Mouse (Mus musculus) thymus, postnatal 36 days (tissue): ENCODE data around the gene Kif3a.
"Not testable (repeated sequence)": the region's sequence is repeated elsewhere in the genome, so short reads cannot be mapped to it uniquely, and the experiment has no call there.

Experiments used
- DNase-seq, 2 experiments: peaks; one replicate each; pipeline ENCODE4 v3.0.0; 2022; ENCODE audit warnings: mixed read lengths in 2 of 2

The Kif3a gene

GRCm38 (mm10) chr11:53546271-53546670 lies 20.9 kb upstream of the Kif3a start:
- DNase-seq = no peak

GRCm38 (mm10) chr11:53547566-53547965 lies 19.6 kb upstream of the Kif3a start:
- DNase-seq = no peak

DNA sequence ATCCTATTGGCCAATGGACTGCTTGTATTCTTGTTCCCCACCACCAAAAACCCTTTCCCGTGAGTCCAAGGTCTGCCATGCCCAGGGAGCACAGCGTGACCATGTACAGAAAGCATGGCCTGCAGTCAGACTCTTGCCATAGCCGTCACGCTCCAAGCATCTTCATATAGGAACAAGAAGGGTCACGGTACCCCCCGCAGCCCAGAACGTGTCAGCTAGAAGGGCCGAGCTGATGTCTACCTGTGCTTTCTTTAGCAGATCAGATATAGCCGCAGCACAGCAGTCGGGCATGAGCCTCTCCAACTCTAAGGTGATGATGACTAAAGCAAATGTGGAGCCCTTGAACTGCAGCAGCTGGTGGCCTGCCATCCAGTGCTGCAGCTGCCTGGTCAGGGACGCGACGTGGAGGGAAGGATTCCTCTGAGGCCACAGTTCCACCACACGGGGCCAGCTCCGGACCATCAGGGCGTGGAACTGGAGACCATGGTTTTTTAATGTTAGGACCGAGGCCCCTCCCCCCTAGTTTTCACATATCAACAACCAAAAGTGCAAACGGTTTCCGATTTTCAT lies 19.1 kb upstream of the Kif3a start:
- DNase-seq = no peak

- DNase-seq = no peak
Observed at GRCm38 (mm10) chr11:53550714-53551113, 16.5 kb upstream of the Kif3a start.

GRCm38 (mm10) chr11:53551754-53552153 lies 15.4 kb upstream of the Kif3a start:
- DNase-seq = peak in 1 of 2 experiments; percentile 8

DNA sequence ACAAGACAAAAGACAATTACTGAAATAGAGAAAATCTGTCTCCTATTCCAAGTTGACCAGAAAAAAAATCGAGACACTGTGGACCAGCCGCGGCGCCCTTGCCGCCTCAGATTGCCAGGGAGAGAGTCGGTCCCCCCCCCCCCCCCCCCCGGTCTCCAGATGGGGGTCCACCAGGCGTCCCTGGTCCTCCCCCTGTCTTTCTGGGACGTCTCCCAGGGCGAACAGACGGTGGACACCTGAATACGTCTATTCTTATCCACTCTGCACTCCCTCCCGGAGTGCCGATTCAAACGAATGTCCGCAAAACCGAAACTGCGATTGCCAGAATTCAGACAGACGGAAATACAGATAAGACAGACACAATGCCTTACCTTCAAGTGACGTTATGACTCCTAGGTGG lies 10.7 kb upstream of the Kif3a start:
- not testable (repeated sequence) for DNase-seq

DNA sequence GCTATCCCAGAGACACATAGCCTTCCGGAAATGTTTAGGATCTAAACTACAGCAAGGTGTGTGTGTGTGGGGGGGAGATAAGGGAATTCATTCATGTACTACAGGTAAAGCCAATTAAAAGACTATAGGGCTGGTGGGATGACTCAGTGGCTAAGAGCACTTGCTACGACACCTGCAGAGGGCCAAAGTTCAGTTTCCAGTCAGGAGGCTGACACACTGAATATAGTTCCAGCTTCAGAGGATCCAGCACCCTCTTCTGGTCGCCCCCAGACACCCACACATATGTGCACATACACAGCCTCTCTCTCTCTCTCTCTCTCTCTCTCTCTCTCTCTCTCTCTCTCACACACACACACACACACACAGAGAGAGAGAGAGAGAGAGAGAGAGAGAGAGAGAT lies 9.2 kb upstream of the Kif3a start:
- not testable (repeated sequence) for DNase-seq

DNA sequence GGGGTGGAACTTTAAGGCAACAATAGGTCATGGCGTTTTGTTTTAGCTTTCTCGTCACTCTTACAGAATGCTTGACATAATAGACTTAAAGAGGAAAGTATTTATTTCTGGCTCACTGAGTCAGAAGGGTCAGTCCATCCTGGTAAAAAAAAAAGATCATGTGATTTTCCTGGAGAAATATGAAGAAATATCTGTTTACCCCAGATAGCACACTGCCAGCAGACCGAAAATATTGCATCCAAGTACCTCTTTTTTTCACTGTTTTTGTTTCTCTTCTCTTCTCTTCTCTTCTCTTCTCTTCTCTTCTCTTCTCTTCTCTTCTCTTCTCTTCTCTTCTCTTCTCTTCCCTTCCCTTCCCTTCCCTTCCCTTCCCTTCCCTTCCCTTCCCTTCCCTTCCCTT lies 7.2 kb upstream of the Kif3a start:
- not testable (repeated sequence) for DNase-seq

GRCm38 (mm10) chr11:53561986-53562385 lies 5.2 kb upstream of the Kif3a start:
- no peak for DNase-seq

GRCm38 (mm10) chr11:53566646-53567045 lies 533 bp upstream of the Kif3a start:
- DNase-seq = no peak

- DNase-seq = no peak
Observed at GRCm38 (mm10) chr11:53580562-53580961, 13.4 kb downstream of the Kif3a start.

- DNase-seq = no peak
Observed at GRCm38 (mm10) chr11:53583151-53583550, 16.0 kb downstream of the Kif3a start.

DNA sequence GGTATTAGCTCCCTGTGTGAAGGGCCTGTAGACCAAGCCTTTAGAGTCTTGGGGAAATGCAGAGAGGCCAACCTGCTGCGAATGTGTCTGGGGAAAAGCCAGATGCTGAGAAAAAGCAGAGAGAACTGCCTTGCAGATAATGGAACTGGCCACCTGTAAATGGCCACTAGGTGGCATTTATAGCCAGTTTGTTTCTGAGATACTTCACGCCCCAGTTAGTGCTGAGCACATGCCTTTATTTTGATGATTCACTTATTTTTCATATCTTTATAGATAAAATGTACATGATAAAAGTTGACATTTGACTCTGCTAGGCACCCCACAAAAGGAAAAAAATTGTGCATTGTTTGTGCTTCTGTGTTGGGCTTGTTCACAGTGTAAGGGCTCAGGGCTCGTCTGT lies 17.7 kb downstream of the Kif3a start:
- no peak for DNase-seq

GRCm38 (mm10) chr11:53585510-53585909 lies 18.3 kb downstream of the Kif3a start:
- no peak for DNase-seq

GRCm38 (mm10) chr11:53588279-53588678 lies 21.1 kb downstream of the Kif3a start:
- no peak for DNase-seq

DNA sequence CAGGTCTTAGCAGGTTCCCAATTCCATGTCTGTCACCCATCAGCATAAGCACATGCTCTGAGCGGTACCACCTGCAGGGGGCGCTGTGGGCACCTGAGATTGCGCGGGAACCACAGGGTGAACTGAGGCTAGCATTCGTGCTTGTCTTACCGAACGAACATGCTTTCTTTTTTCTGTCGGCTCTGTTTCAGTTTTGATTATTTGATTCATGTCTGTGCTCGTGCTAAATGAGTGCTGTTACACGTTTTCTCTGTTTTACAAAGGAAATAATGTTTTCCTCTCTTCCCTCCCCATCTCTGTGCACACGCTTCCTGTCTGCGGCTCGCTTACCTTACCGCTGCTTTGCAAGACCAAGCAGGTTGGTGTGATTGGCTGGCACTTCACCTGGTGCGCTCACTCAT lies 23.2 kb downstream of the Kif3a start:
- DNase-seq = peak; percentile 59 to 68

DNA sequence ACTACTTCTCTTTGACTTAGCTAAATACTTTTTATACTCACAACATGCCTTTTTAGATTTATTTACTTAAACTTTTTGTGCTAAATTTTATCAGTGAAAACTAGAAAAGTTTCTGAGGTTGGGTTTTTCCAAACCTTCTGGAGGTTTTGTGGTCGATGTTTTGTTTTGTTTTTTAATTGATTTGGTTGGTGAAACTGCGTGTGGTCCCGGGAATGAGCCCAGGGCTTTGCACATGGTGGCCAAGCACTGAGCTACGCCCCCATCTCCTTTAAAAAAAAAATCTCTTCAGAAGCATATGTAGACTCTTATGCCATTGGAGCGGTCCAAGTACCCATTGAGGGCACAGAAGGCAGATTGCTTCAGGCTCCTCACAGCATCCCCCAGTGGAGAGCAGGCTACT lies 23.9 kb downstream of the Kif3a start:
- DNase-seq = no peak

- DNase-seq = no peak
Observed at GRCm38 (mm10) chr11:53604983-53605382, 37.8 kb downstream of the Kif3a start.

DNA sequence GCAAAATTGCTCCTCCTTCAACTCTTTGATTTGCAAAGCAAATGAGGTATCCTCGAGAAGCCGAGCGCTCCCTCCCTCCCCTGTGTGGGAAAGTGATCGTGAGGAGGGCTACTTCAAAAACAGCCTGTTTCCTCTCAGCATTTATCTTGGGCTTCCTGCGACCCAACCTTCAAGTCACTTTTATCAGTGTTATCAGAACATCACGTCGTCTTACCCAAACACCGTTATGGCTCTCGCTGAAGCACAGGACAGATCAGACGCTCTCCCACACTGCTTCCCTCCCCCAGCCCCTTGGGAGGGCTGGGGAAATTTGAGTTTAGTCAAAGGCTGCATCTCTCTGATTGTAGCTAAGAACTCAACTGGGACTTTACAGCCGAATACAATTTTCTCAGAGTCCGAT lies 38.4 kb downstream of the Kif3a start:
- no peak for DNase-seq

DNA sequence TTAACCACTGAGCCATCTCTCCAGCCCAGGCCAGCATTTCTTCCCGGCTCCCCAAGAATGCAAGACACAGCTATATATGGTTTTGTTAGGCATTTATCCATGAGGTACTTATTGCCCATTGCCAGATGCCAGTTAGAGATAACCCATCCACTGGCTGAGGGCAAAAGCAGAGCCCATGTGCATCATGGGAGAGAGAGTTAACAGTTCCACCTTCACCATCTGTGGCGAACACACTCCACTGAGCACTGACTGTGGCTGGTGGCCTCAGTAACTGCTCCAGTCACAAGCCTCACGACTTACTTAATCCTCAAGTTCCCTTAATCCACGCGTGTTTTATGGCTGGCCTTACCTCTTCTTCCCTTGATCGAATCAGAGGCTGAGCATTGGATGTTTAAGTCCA lies 42.1 kb downstream of the Kif3a start:
- DNase-seq = no peak

GRCm38 (mm10) chr11:53609672-53610071 lies 42.5 kb downstream of the Kif3a start:
- DNase-seq = no peak

GRCm38 (mm10) chr11:53615172-53615571 lies 48.0 kb downstream of the Kif3a start:
- DNase-seq = no peak

- no peak for DNase-seq
Observed at GRCm38 (mm10) chr11:53615575-53615974, 48.4 kb downstream of the Kif3a start.

GRCm38 (mm10) chr11:53616748-53617558 lies 49.8 kb downstream of the Kif3a start:
- DNase-seq = no peak
